Mouse (Mus musculus): Measurements from ENCODE around the gene Mical2.

Gene Mical2

DNA sequence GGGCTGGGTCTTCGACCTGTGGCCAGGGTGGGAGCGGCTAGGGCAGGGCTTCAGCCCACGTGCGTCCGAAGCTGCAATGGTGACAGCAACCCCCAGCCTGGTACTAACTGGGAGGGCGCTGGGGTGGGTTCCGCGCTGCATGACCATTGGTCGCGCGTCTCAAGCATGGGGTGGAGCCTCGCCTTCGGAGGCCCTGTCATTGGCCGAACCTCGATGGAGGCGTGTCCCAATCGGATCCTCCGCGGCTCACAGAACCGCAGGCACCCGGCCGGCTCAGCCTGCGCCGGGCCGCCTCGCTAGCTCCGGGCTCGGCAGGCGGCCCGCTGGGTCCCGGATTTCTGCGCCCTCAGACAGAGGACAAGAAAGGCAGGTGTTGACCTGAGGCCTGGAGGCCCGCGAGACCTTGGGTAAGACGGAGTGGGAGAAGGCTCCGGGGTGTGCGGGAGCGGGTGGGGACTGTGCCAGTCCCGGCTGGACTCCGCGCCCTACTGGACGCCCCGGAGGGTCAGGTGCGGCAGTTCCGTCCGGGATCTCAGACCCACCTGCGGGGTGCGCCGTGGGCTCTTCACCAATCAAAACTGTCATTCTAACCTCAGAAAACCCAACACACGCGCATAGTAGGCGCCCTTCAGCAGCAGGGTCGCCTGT is at the start of gene Mical2:
Gene Mical2, plus strand, starts transcription at position 242 of the 648 bp plus-strand sequence.
- DNase-seq = peak; percentile 94 to 96

DNA sequence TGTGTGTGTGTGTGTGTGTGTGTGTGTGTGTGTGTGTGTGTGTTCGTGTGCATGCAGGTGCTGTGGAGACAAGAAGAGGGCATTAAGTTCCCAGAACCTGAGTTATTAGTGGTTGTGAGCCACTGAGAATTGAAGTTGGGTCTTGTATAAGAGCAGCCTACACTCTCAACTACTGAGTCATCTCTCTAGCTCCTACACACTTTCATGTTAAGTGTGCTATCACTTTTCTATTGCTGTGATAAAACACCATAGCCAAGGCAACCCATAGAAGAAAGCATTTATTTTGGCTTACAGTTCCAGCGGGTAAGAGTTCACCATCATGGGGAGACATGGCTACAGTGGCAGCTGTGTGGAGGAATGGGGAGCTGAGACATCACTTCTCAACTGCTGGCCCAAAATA is 49.0 kb upstream of the Mical2 start:
- DNase-seq = no peak

DNA sequence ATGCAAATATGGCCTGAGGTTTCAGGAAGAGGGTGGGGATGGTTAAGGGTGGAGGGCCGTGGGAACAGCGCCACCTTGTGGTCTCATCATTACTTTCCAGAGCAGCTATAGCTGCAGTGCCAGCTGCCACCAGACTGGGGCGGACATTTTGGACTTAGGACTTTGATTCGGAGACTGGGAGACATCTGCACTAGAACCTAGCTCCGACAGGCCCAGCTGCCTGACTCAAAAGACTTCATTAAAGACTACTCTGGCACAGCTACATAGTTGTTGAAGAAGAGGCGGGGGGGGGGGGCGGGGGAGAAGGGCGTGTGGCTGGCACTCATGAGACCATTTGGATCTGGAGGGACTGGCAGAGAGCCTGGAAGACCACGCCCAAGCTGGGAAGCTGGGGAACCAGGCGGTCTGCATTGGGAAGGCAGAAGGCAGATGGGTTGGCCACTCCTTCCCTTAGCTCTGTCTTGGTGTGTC is 45.4 kb upstream of the Mical2 start:
- peak; percentile 79 to 83 for DNase-seq

DNA sequence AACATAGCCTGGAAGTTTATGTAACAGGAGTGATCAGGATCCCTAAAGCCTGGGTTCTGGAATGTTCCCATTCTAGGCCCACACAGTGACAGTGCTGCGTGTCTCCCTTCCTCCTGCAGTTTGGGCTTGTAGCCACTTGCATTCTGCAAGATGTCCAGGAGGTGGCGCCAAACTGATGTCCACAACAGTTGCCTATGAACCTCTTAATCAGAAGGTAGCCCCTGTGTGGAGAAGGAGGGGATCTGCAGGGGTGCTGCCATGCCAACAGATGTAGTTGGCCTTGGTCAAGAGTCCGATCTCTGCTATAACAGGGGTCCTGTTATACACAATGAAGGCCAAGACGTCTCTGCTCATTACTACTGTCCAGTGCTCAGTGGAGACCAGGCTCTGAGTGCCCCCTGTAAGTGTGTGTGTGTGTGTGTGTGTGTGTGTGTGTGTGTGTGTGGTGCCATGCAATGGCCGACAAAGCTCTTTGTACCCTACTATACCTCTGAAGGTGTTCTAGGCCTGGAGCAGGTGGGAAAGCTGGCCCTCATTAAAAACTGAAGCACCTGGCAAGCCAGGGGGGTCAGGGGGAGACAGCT is 42.3 kb upstream of the Mical2 start:
- DNase-seq = peak; percentile 83 to 88

DNA sequence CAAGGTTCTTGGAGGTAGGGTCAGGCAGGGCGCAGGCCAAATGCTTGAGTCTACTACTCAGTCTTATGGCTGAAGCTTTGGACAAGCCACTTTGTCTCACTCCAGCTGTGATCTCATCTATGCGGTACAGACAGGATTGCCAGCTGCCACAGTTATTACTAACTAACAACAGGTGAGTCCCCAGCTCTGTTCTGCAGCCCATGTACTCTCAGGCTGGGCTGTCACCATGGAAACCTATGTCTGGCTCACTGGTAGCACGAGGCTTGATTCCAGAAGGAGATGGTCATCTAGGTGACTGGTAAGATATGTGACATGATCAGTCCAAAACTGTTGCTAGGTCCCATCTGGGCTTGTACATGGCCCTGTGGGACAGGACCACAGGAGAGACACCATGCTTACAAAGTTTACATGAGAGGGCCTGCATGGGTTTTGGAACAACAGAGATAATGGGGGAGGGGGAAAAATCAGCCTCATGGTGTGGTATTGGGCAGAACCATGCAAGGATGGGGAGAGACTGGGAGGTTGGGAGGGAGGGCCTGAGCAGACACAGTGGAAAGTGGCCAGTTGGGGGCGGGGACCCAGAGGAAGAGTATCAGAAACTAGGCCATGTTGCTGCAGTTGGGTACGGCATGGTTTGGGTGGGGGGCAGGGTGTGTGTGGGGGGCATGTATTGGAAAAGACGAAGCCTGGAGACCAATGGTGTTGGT is 41.0 kb upstream of the Mical2 start:
- no peak for DNase-seq

DNA sequence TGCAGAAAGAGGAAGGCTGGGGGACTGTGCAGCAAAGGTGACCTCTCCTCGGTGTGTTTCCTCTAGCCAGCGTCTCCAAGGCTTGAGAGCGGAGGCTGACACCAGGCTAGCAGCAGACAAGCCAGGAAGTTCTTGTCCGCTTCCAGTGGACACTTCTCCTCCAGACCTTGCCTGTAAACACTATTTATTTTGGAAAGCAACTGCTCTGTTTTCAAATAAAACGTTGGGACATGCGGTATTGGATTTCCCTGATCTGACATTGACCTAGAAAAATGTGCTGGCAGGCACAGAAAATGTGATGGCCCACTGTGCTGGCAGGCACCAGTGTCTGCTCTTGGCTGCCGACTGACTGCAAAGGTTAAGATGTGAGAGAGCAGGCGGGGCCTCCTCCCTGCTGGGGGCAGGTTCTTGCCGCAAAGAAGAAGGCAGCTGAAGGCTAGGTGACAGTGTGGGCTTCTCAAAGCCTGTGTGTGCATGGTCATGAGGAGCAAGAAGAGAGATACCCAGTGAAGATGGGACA is 40.4 kb upstream of the Mical2 start:
- DNase-seq = peak in 1 of 2 experiments; percentile 38

DNA sequence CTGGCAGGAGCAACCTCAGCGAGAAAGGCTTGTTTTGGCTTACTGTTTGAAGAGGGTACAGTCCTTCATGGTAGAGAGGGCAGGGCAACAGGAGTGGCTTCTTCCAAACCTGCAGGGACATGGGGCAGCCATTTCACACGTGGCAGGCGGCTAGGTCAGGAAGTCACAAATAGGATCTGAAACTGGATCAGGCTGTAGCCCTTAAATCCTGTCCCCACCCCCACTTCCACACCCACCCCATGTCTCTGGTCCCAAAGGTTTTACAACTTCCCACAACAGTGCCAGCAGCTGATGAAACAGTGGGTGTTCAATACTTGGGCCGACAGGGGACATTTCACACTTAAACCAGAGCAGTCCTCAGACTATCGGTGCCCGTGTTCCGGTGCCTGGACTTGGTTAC is 38.8 kb upstream of the Mical2 start:
- DNase-seq = no peak

DNA sequence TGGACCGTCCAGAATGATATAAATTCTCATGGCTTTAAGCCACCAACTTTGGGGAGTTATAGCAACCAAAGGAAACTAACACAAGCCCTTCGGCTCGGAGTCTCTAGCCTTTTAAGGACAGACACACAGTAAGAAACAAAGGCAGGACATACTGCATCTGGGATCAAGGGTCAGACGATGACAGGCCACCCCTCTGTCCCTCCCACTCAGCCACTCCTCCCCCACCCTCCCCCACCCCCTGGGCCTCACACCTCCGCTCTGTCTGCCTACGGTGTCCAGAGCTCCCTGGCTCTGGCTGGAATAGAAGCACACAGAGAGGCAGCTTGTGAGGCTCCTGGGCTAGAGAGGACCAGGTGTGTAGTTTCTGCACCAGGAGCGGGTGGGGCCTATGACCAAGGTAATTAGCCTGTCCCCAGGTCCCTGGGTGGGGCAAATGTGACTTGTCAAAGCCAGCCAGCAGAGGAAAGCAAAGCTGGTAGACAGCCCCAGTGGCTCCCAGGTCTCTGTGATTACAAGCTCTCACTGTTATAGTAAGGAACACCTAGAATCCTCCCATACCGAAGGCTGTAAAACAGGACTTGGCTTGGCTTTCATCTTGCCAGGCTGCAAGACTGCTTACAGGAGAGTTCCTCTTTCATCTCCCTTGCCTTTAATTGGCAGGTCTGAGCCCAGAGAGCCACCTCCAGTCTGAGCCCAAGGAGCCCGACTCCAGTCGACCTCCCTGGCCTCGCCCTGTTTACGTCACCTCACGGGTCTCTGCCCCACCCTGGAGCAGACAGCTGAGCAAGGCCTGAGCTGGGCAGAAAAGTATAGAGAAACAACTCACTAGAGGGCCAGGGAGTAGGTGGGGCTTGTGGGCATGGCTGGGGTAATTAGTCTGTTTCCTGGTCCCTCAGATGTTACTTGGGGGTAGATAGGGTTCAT is 37.9 kb upstream of the Mical2 start:
- no peak for DNase-seq

DNA sequence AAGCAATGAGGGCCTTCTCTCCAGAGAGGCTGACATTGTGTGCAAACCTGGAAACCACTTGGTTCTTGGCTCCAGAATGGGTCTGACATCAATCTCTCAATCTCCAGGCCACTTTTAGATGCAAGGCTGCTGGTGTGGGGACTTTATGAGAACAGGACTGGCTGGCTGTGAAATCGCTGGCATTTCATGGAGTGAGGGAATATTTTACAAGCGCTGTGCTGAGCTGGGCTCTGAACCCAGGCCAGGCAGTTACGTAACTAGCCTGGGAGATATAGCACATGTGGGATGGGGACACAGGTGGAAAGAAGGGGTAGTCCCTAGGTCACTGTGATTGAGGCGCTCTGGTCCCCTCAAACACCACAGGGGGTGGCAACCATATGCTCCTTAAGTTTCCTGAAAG is 33.4 kb upstream of the Mical2 start:
- DNase-seq = peak in 1 of 2 experiments; percentile 24

DNA sequence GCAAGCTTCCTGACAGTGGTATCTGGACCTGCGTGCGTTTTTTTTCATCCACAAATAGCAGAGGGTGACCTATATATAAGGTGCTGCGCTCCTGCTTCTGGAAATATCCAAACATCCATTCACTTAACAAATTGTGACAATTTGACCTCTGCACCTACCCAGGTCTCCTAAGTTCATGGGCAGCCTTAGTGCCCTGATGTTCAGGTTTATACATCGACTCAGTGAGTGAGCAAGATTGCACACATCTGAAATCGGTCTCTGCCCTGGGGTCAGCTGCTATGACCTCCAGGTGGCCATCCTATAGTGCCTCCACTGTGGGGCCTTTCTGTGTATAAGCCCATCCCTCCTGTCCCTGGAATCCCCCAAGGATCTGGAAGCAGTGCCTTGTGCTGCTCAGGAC is 32.9 kb upstream of the Mical2 start:
- DNase-seq = no peak

DNA sequence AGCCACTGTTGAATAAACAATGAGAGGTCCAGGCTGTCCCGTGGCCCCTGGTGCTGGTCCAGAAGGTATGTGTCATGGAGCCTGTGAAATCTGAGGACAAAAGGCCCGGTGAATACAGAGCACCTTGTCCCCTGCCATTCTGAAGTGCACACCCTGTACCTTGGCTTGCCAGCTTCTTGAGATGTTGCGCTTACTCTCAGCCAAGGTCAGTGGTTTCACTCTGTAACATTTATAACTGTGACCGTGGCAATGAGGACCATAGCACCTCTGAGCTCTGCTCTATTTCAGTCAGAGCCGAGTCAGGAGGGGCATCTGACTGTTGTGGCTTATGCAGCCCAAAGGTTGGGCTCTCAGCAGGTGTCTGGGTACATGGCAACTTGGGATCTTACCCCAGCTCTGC is 31.4 kb upstream of the Mical2 start:
- DNase-seq = no peak

DNA sequence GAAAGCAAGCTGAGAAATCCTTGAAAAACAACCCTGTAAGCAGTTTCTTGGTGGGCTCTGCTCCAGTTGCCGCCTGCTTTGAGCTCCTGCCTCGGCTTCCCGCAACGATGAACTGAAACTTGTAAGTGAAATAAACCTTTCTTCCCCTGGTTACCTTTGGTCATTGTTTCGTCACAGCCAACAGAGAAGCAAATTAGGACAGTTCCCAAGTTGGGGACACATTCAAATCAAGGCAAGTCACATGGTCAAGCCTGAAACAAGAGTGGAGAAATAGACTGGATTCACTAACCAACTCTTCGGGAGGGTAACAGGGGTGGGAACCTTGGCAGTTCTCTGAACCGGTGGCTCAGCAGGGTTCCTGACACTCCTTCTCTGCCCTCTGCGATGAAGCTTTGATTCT is 28.2 kb upstream of the Mical2 start:
- DNase-seq = no peak

DNA sequence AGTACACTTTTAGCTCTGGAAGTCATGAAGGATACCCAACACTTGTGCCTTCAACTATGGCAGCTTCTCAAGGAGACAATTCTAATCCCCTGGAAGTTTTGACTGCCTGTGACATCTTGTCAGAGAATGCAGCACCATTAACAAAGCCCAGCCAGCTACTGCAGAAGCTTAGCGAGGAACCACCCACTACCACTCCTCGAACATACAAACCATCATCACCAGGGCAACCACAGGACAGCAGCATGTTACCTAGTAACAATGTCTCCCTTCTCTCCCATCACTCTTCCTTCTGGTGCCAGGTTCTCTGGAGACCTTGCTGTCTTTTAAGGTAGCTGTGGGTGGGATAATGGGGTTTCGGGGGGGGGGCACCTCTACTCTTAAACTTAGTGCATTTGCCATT is 26.3 kb upstream of the Mical2 start:
- DNase-seq = no peak

DNA sequence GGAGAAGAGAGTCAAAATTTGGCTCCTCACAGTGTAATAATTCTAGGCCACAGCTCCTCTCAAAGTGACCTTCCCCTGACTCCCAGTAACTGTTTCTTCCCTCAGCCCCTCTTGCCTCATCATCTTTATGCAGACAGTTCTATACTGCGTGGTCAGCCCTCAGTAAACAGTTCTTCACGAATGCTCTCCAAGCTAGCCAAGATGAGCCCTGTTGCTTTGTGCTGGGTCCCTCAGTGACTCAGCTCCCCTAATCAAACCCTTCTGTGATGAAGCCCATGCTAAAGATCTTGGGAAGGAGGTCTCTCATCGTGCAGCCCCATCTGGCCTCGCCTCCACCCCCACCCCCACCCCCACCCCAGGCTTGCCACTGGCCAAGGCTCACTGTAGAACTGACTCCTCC is 24.9 kb upstream of the Mical2 start:
- DNase-seq = no peak

DNA sequence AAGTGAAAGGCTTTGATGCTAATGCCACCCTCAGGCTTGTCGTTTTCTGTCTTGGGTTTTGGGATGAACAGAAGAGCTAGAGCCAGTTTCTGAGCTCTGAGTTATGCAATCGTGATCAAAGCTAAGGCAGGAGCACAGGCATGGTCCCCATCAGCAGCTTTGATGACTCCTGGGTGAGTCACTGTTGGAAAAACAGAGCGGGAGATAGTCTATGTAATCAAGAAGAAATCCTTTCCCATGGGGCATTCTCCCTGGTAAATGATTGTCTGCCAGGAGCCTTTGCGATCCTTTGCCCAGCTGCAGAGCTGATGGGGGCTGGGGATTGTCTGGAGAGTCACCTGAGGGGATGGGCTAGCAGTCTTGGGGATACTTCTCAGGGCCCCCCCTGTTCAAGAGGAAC is 23.5 kb upstream of the Mical2 start:
- DNase-seq = no peak

DNA sequence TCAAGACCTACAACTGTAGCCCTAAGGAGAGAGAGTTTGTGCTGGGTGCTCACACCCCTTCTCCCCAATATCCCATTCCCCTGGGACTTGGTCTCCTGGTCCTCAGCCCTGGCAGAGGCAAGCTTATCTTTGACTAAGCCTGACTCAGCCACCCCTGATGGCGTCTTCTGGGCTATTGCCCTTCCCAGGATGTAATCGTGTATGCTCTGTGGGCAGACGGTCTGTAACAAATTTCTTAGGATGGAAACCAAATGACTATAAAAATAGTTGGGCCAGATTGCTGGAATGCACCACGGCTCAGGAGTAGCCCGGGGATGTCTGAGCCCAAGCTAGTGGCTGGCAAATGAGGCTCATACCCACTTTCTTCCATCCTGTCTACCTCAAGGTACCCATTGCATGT is 22.8 kb upstream of the Mical2 start:
- no peak for DNase-seq

DNA sequence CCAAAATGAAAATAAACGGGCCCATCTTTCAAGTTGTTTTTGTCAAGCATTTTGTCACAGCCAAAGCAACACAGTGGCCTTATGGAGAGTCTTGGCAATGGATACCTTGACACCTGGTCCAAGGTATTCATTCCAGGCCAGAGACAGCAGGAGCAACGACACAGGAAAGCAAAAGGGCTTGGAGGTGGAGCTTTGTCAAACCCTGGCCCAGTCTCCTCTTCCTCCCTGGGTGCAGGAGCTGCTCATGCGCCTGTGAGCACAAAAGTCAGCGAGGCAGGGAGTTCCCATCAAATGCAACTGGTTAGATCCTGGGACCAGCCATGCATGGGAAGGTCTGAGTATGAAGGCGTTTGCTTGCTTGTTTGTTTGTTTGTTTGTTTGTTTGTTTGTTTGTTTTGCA is 21.7 kb upstream of the Mical2 start:
- DNase-seq = no peak

DNA sequence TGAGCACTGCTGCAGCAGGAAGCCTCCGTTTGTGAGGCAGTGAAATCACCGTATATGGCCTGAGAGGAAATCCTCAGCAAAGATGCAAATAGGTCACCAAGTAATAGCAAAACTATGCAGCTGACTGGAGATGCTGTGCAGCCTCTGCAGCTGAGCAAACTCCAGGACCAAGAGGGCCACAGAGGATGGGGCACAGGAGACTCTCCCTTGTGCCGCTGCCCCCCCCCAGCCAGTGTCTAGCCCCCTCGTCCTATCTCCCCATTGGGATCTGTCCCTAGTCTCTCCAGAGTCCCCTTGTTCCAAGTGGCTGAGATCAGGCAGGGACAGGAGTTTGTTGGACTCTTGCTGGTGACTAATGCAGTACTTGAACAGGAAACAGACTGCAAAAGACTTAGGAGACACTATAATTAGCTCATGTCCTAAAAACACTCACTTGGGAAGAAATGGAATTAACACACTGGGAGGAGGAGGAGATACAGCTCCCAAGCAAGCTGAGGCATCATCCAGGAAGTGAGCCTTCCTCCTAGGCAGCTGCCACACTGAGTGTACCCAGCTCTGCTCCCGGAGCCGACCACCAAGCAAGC is 21.2 kb upstream of the Mical2 start:
- no peak for DNase-seq

DNA sequence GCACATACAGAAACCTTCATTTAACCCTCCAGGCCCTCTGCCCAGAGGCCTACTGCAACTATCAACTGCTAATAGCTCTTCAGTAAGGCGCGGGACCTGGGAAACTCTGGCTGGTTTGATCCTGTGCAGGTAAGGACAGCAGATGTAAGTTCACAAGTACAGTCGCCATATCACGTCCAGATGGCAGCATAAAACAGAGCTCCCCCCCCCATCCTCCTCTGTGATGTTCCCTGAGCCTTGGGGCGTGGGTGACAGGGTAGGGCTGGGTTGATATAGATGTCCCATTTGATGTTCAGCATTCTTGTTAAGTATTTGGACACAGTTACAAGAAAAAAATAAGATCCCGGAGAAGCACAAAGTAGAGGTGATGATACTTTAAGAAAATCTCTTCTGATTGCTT is 20.1 kb upstream of the Mical2 start:
- no peak for DNase-seq

DNA sequence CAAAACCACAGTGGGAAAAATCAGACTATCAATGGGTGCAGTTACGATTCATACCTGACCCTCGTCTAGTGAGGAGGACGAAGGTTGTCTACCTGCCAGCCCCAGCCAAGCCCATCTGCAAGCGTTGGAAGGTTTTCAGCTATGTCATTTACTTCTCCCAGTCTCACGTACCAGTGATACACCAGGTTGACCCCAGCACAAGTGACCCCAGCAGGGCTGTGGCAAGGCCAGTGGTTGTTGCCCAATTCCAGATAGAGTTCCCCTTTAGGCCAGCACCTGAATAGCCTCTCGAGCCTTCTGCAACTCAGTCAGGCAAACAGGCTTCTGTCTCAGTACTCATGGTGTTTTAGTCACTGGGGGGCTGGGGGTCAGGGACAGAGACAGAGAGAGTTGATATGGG is 17.9 kb upstream of the Mical2 start:
- no peak for DNase-seq

DNA sequence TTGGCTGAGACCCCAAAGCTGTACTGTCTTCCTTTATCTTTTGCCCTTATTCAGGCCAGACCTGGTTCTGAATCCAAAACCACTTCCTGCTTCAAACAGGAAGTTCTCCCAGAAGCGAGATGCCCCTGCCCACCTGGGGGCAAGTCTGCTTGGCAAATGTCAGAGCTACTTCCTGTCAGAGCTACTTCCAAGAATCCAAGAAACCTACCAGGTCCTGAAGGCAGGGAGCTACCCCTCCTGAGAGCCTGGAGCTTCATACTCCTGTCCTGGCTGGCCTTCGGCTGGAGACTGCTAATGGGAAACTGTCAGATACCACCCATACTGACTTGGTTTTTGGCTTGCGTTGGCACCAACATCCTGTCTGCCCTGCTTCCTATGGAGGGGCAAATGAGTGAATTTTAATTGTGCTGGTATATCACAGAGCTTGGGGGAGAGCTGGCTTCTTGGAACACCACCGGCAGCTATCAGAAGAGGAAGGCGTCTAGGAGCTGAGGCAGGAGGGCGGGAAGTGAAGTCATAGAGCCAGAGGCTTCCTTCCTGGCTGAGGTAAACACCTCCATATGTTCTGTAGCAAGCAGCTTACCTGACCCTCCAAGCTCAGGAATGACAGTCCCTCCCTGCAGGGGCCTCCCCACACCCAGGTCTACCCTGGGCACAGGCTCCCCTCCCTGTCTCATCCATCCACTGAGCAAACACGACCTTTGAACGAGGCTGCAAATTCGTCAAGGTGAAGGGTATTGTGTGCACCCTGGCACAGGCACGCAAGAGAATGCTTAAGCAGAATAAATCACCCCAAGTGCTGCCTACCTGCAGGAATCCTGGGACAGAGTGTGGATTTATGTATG is 17.1 kb upstream of the Mical2 start:
- DNase-seq = no peak

DNA sequence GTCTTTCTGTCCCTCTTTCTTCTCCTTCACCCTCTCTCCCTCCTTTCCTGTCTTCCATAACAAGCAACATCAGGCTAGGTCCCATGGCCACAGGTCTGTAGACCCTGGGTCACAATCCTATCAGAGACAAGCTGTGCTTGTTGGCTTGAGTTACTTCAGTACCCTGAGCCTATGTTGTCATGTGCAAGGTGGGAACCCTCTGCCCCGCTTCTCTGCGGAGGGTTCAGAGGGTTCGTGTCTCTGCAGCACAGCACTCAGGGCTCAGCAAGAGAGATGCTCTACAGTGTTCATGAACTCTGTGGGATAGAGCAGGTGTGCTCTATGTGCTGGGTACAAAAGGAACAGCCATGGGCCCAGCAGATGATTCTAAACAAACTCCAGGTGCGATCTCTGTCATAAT is 16.0 kb upstream of the Mical2 start:
- no peak for DNase-seq

Data from lung, adult 18-20 months (tissue).